Mouse (Mus musculus) embryonic facial prominence, embryonic 12.5 days (tissue): ENCODE data around the gene Exoc6b. TPM values are rescaled to one million over a fixed set of nuclear protein-coding genes. Genes with fewer than 3 reads are reported as not detected.

Experiments used
- ATAC-seq: fragments of 200-750 bp; cut with Nextera tagmentation; 2 replicates; pipeline ENCODE4 v1.8.0; 2017; ENCODE audit not compliant: insufficient number of reproducible peaks, insufficient read depth, low FRiP score, low TSS enrichment
- H3K27ac ChIP-seq: fragments of 300-500 bp; sonication (generic); 2 replicates; pipeline ENCODE4 v1.5.1; 2016; ENCODE audit warnings: mild to moderate bottlenecking
- H3K27me3 ChIP-seq: fragments of 300-500 bp; sonication (generic); 2 replicates; pipeline ENCODE4 v1.6.1; 2016; ENCODE audit warnings: mild to moderate bottlenecking, moderate library complexity
- H3K36me3 ChIP-seq: fragments of 300-500 bp; sonication (generic); 2 replicates; pipeline ENCODE4 v1.6.1; 2016; ENCODE audit warnings: mild to moderate bottlenecking
- H3K4me1 ChIP-seq: fragments of 300-500 bp; sonication (generic); 2 replicates; pipeline ENCODE4 v1.6.1; 2016
- H3K4me2 ChIP-seq: fragments of 300-500 bp; sonication (generic); replicated peaks from 2 replicates; pipeline ENCODE4 v1.6.1; 2016; ENCODE audit warnings: mild to moderate bottlenecking, moderate library complexity
- H3K4me3 ChIP-seq: fragments of 300-500 bp; sonication (generic); 2 replicates; pipeline ENCODE4 v1.5.1; 2016; ENCODE audit warnings: mild to moderate bottlenecking
- H3K9ac ChIP-seq: fragments of 300-500 bp; sonication (generic); 2 replicates; pipeline ENCODE4 v1.6.1; 2016; ENCODE audit warnings: mild to moderate bottlenecking, moderate library complexity
- H3K9me3 ChIP-seq: fragments of 300-500 bp; sonication (generic); 2 replicates; pipeline ENCODE4 v1.6.1; 2016; ENCODE audit warnings: mild to moderate bottlenecking, moderate library complexity
- WGBS: fragments of 180-500 bp; shearing (Covaris S2); methylation state at CpG from one replicate; pipeline ENCODE4 v1.1.7; 2016; 5-methylcytosine and 5-hydroxymethylcytosine counted together
- polyA plus RNA-seq: library from polyadenylated mRNA; unstranded; fragments of >200 nt; fragmentation: Nextera tagmentation; extraction: Ambion mirVana; gene quantifications from 2 replicates; pipeline ENCODE4 v1.2.1, GENCODE M21; 2016

Exoc6b gene
- polyA plus RNA-seq, 1 experiment from 2014 or later = 45.1 TPM

DNA sequence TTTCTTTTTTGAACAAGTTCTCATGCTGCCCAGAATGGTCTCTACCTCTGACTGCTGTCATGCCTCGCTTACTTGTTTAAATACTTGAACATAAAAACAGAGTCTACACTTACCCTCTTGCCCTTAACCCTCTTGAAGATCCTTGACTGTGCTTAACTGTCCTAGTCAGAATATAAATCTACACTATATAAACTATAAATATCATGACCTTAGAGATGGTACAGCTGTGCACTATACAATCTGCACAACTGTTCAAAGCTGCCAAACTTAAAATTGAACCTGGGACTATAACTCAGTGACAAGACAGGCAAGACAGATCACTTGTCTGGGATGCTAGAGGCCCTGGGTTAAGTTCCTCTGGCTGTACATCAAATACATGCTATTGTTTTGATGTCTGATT is 11.7 kb downstream of the Exoc6b start:
- Histone ChIP-seq H3K36me3 (no peaks in the 10 kb centered on the region), H3K27me3 (no peaks in the 10 kb centered on the region), H3K9ac (no peak overlapping the region), H3K9me3 (no peaks in the 10 kb centered on the region), H3K27ac (no peak overlapping the region), H3K4me2 (no peak overlapping the region), H3K4me1 (no peaks in the 10 kb centered on the region), H3K4me3 (no peak overlapping the region)
- no peak for ATAC-seq
- WGBS = 89% methylated on average over 1 of the region's 1 CpGs

DNA sequence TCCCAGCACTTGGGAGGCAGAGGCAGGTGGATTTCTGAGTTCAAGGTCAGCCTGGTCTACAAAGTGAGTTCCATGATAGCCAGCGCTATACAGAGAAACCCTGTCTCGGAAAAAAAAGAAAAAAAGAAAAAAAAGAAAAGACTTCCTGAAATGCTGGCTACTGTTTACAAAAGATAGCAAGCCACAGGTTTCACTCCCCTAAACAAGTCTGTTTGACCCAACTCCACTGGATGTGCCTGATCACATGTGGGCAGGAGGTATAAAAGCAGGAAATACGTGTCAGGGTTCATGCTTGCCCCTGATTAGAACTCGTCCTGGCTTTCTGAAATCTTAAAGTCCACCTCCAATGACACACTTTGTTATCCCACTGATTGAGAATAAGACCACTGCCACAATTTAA is 18.2 kb downstream of the Exoc6b start:
- H3K9me3 ChIP-seq = no peaks in the 10 kb centered on the region
- ATAC-seq = no peak
- no peak overlapping the region for H3K9ac ChIP-seq
- no peaks in the 10 kb centered on the region for H3K27me3 ChIP-seq
- 0 out of 2 replicates have a peak, but pooled peaks cover 4% of the 10 kb centered on the region for H3K4me1 ChIP-seq
- no peak overlapping the region for H3K27ac ChIP-seq
- no peaks in the 10 kb centered on the region for H3K36me3 ChIP-seq
- no peak overlapping the region for H3K4me3 ChIP-seq
- 73% methylated on average over 4 of the region's 4 CpGs for WGBS
- H3K4me2 ChIP-seq = no peak overlapping the region

DNA sequence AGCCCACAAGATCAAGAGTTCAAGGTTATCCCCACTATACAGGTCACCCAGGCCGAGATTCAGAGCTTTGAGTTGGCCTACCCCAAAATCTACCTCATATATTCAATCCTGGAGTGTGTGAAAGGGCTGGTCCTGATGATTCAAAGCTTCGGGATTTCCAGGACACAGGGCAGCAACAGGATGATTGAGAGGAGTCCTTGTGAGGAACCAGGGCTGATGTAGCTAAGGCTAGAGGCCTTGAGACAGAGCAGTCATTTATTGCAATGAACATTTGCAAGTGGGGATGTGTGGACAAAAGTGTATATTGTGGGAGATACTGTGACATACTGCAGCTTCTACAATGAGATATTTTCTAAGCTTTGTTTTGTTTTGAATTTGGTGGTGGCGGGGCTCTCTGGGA is 22.8 kb downstream of the Exoc6b start:
- no peak for ATAC-seq
- H3K9ac ChIP-seq = no peak overlapping the region
- H3K4me3 ChIP-seq = no peak overlapping the region
- H3K27me3 ChIP-seq = no peaks in the 10 kb centered on the region
- H3K9me3 ChIP-seq = no peaks in the 10 kb centered on the region
- H3K36me3 ChIP-seq = no peaks in the 10 kb centered on the region
- H3K4me1 ChIP-seq = 0 out of 2 replicates have a peak, but pooled peaks cover 4% of the 10 kb centered on the region
- no peak overlapping the region for H3K4me2 ChIP-seq
- WGBS = 91% methylated on average over 3 of the region's 3 CpGs
- no peak overlapping the region for H3K27ac ChIP-seq

DNA sequence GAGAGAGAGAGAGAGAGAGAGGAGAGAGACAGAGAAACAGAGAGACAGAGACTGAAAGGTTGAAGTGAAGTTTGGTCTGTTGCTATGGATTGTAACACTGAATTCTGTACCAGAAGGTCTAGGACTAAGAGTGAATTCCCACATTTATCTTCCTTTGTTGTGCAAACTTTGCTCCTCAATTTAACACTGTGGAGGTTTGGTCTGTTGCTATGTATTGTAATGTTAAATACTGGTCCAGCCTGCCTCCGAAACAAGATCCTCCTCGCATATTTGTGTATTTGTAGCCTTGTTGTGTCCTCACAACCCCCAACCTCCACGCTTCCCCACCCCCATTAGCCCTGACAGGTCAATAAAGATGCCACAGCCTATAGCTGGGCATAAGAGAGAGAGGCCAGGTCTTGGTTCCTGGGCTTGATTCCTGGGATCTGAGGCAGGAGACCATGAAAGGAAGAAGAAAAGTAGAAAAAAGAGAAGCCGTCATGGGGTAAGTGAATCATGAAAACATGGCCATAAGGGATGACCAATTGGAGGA is 24.6 kb downstream of the Exoc6b start:
- Histone ChIP-seq H3K27ac (no peak overlapping the region), H3K4me2 (no peak overlapping the region), H3K4me3 (no peak overlapping the region), H3K36me3 (no peaks in the 10 kb centered on the region), H3K27me3 (no peaks in the 10 kb centered on the region), H3K9ac (no peak overlapping the region), H3K4me1 (0 out of 2 replicates have a peak, but pooled peaks cover 4% of the 10 kb centered on the region), H3K9me3 (no peaks in the 10 kb centered on the region)
- ATAC-seq = no peak
- WGBS = 62% methylated on average over 4 of the region's 4 CpGs

DNA sequence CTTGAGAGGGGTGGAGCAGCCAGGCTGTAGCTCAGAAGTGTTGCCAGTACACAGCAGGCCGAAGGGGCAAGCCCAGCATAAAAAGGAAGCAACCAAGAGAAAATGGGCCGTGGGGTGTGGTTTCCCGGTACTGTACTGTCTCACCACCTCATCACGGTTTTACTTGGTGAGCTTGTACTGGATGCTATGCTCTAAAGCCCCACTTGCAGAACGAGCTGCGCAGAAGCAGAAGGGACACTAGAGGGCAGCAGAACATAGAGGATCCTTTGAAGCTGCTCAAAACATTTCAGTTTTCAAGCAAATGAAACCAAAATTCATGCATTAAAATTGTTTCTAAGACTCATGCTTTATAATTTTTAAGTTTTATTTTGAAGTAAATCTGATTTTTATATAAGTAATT is 31.6 kb downstream of the Exoc6b start:
- WGBS = 7% methylated on average over 6 of the region's 6 CpGs
- no peak overlapping the region for H3K9ac ChIP-seq
- no peak for ATAC-seq

DNA sequence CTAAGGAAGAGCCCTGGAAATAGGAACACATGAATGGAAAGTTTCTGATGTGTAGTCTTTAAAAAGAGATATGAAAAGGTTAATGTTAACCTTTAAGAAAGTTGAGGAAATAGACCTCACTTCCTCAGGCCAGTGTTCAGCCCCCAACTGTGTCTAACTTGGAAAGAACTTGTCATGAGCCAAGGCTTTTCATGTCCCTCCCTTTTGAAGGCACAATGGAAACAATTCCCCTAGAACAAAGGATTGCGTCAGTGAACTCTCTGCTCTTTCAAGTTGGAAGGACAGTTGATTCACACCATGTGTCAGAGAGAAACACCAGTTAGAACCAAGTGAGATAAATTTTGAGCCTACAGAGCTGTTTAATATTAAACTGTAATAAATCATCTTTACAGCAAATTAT is 39.6 kb downstream of the Exoc6b start:
- H3K27ac ChIP-seq = no peak overlapping the region
- no peaks in the 10 kb centered on the region for H3K36me3 ChIP-seq
- no peak overlapping the region for H3K4me3 ChIP-seq
- H3K9ac ChIP-seq = no peak overlapping the region
- H3K4me2 ChIP-seq = no peak overlapping the region
- no peaks in the 10 kb centered on the region for H3K9me3 ChIP-seq
- no peak for ATAC-seq
- H3K27me3 ChIP-seq = no peaks in the 10 kb centered on the region
- WGBS = 81% methylated on average over 1 of the region's 1 CpGs
- peaks cover 3% of the 10 kb centered on the region; the same call in 1 of the 2 replicates for H3K4me1 ChIP-seq

More for the DNA sequence above, 31.6 kb downstream of the Exoc6b start:
- Histone ChIP-seq H3K4me1 (no peaks in the 10 kb centered on the region), H3K4me2 (no peak overlapping the region), H3K9me3 (no peaks in the 10 kb centered on the region), H3K27ac (no peak overlapping the region), H3K27me3 (no peaks in the 10 kb centered on the region), H3K4me3 (no peak overlapping the region), H3K36me3 (no peaks in the 10 kb centered on the region)

DNA sequence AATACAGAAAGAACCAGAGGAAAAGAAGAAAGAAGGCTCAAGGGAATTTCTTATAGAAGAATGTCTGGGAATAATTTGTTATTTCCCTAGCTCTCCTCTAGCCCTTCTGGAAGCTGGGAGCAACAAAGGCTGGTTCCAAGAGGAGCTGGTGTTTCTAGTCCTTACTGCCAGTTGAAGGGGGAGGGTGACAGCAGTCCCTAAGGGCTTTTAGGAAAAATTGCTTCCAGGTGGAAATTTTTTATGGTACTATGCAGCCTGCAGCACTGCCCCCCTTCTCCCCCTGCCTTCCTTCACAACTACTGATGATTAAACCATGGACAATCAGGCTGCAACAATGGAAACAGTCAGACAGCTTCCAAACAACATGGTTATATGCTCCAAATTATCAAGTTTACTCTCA is 44.9 kb downstream of the Exoc6b start:
- Histone ChIP-seq H3K9me3 (no peaks in the 10 kb centered on the region), H3K4me3 (no peak overlapping the region), H3K36me3 (no peaks in the 10 kb centered on the region), H3K9ac (no peak overlapping the region), H3K27me3 (no peaks in the 10 kb centered on the region), H3K4me1 (peaks cover 14% of the 10 kb centered on the region; the same call in 1 of the 2 replicates), H3K27ac (no peak overlapping the region), H3K4me2 (no peak overlapping the region)
- no peak for ATAC-seq

DNA sequence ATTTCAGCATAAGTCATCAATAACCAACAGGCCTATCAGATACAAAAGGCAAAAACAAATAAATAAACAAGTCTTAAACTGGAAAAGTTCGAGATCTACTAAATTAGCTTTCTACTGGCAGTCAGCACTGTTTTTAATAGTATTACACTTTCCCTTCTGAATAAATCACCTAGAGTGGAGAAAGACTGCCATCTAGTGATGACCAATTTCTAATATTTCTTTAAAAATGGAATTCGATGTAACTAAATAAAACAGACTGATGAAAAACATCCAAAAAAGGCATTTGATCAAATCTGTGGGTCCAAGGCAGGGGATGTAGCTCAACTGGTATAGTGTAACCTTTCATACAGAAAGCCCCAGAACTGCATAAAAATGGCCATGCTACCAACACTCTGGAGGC is 52.3 kb downstream of the Exoc6b start:
- WGBS = 23% methylated on average over 2 of the region's 2 CpGs
- no peak overlapping the region for H3K4me2 ChIP-seq
- ATAC-seq = no peak
- no peak overlapping the region for H3K9ac ChIP-seq
- no peaks in the 10 kb centered on the region for H3K4me1 ChIP-seq
- H3K27ac ChIP-seq = no peak overlapping the region
- no peaks in the 10 kb centered on the region for H3K9me3 ChIP-seq
- no peaks in the 10 kb centered on the region for H3K27me3 ChIP-seq
- H3K36me3 ChIP-seq = no peaks in the 10 kb centered on the region
- H3K4me3 ChIP-seq = no peak overlapping the region

DNA sequence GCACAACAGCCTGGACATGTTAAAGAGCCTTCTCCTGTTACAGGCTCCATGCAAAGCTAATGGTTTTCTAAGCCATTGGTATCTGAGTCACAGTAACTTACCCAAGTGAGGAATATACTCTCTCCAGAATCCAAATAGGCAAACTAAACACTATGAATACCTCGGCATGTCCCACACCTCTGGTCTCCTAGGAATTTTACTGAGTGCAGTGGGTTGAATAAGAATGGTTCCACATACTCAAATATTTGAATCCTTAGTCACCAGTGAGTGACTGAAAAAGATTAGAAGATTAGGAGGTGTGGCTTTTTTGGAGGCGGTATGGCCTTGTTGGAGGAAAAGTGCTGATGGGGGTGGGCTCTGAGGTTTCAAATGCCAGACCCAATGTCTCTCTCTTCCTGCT is 55.4 kb downstream of the Exoc6b start:
- no peaks in the 10 kb centered on the region for H3K9me3 ChIP-seq
- H3K27ac ChIP-seq = no peak overlapping the region
- H3K9ac ChIP-seq = no peak overlapping the region
- no peak for ATAC-seq
- no peaks in the 10 kb centered on the region for H3K4me1 ChIP-seq
- H3K4me3 ChIP-seq = no peak overlapping the region
- no peaks in the 10 kb centered on the region for H3K27me3 ChIP-seq
- H3K4me2 ChIP-seq = no peak overlapping the region
- H3K36me3 ChIP-seq = no peaks in the 10 kb centered on the region
- WGBS = 85% methylated on average over 2 of the region's 2 CpGs

DNA sequence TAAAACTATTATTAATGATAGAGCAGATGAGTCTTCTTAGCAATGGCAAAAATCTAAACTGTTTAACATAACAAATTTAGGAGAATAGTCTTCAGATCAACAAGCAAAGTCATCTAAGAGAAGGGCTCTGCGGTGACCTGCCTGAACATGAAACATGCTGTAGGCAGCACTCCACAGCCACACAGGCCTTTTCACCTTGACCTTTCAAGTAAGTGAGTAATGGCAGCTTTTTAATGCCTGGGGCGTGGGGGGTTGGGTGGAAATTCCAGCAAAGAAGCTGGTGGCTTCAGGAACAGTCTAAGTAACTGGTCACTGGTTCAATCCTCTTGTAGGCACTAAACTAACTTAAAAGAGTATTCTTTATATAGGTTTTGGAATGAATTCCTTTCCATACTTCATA is 58.9 kb downstream of the Exoc6b start:
- H3K9me3 ChIP-seq = no peaks in the 10 kb centered on the region
- no peaks in the 10 kb centered on the region for H3K27me3 ChIP-seq
- WGBS = 81% methylated on average over 2 of the region's 2 CpGs
- H3K4me1 ChIP-seq = no peaks in the 10 kb centered on the region
- H3K4me3 ChIP-seq = no peak overlapping the region
- no peak for ATAC-seq
- no peaks in the 10 kb centered on the region for H3K36me3 ChIP-seq
- no peak overlapping the region for H3K27ac ChIP-seq
- no peak overlapping the region for H3K4me2 ChIP-seq
- H3K9ac ChIP-seq = no peak overlapping the region

DNA sequence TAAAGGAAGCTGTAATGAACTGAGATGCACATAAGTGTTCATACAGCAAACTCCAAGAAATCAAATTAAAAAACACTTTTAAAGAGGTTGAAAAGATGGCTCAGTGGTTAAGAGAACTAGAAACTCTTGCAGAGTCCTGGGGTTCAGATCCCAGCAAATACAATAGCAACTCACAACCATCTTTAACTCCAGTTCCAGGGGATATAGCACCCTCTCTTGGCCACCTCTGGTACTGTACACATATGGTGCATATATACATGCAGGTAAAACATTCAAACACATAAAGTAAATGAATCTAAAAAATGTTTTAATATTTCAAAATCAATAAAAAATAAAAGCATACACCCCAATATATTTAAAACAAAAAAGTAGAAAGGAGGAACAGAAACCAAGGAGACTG is 73.9 kb downstream of the Exoc6b start:
- Histone ChIP-seq H3K4me3 (no peak overlapping the region), H3K27ac (no peak overlapping the region), H3K4me2 (no peak overlapping the region), H3K9me3 (no peaks in the 10 kb centered on the region), H3K4me1 (no peaks in the 10 kb centered on the region), H3K27me3 (no peaks in the 10 kb centered on the region), H3K36me3 (no peaks in the 10 kb centered on the region), H3K9ac (no peak overlapping the region)
- ATAC-seq = no peak

DNA sequence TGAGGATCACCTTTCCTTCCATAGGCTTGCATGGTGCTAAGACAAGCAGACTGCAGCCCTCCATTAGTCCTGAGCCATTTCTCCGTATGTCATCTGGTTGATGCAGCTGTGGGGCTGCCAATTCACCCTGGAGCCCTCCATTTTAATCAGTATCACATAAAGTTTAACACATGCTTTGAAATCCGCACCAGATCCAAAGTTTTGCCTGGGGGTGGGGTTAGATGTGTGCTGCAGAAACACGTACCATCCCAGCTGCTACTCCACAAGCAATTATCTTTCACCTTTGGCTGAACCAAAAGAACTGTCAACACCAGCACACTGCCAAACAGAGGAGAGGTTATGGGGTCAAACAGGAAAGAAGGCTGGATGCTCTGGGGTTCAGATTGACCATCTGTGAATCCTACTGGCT is 92.7 kb downstream of the Exoc6b start:
- ATAC-seq = no peak; the same call in 1 of the 2 replicates
- no peaks in the 10 kb centered on the region for H3K9me3 ChIP-seq
- no peak overlapping the region for H3K4me3 ChIP-seq
- peaks cover 9% of the 10 kb centered on the region for H3K4me1 ChIP-seq
- H3K27ac ChIP-seq = 0 out of 2 replicates have a peak overlapping the region, but pooled peaks have one; percentile 8
- no peak overlapping the region for H3K4me2 ChIP-seq
- H3K27me3 ChIP-seq = no peaks in the 10 kb centered on the region
- H3K9ac ChIP-seq = no peak overlapping the region
- WGBS = 14% methylated on average over 3 of the region's 3 CpGs
- no peaks in the 10 kb centered on the region for H3K36me3 ChIP-seq

DNA sequence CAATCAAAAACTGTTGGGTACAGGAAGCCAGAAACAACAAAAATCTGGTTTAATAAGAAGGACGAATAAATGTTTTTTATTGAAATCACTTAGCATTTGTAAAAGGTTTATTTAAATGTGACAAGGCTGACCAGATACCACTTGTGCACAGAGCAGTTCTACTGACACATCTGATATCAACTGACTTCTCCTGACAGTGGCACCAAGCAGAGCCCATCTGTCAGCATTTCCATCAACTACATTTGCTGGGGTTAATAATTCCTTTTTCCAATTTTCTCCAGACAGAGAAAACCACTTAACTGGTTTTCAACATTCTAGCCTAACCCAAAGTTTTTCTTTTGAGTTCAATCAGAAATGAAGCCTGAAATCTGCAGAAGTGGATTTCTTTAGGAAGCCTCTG is 100.8 kb downstream of the Exoc6b start:
- H3K9ac ChIP-seq = no peak overlapping the region
- H3K27ac ChIP-seq = no peak overlapping the region
- H3K27me3 ChIP-seq = no peaks in the 10 kb centered on the region
- no peaks in the 10 kb centered on the region for H3K9me3 ChIP-seq
- H3K4me1 ChIP-seq = peaks cover 8% of the 10 kb centered on the region; the same call in 1 of the 2 replicates
- no peak overlapping the region for H3K4me2 ChIP-seq
- 54% methylated on average over 1 of the region's 1 CpGs for WGBS
- no peak overlapping the region for H3K4me3 ChIP-seq
- no peaks in the 10 kb centered on the region for H3K36me3 ChIP-seq
- ATAC-seq = no peak
